Mouse (Mus musculus): ENCODE measurements around the gene Nod1. TPM values are rescaled to one million over a fixed set of nuclear protein-coding genes. Genes with fewer than 3 reads are reported as not detected.
"Not testable (repeated sequence)": the region's sequence is repeated elsewhere in the genome, so short reads cannot be mapped to it uniquely, and the experiment has no call there.

The Nod1 gene
- total RNA-seq, 1 experiment from 2014 or later: 3.2 TPM

GRCm38 (mm10) chr6:54984096-54984495 is 11.7 kb upstream of the Nod1 start:
- no peak for ATAC-seq (replicated peaks; ENCODE audit: low read depth, poor library complexity, severe bottlenecking)

GRCm38 (mm10) chr6:54983526-54984050 is 11.2 kb upstream of the Nod1 start:
- no peak for ATAC-seq (replicated peaks; ENCODE audit: low read depth, poor library complexity, severe bottlenecking)

- no peak for ATAC-seq (replicated peaks; ENCODE audit: low read depth, poor library complexity, severe bottlenecking)
These were observed 7.0 kb upstream of the Nod1 start for GRCm38 (mm10) chr6:54979426-54979825.

GRCm38 (mm10) chr6:54975616-54976015 is 3.2 kb upstream of the Nod1 start:
- no peak for ATAC-seq (replicated peaks; ENCODE audit: low read depth, poor library complexity, severe bottlenecking)

- ATAC-seq (replicated peaks; ENCODE audit: low read depth, poor library complexity, severe bottlenecking): peak; percentile 57
These were observed 2.1 kb upstream of the Nod1 start for GRCm38 (mm10) chr6:54974501-54974900.

- ATAC-seq (replicated peaks; ENCODE audit: low read depth, poor library complexity, severe bottlenecking): peak; percentile 42
These were observed 458 bp upstream of the Nod1 start for GRCm38 (mm10) chr6:54972929-54973211.

DNA sequence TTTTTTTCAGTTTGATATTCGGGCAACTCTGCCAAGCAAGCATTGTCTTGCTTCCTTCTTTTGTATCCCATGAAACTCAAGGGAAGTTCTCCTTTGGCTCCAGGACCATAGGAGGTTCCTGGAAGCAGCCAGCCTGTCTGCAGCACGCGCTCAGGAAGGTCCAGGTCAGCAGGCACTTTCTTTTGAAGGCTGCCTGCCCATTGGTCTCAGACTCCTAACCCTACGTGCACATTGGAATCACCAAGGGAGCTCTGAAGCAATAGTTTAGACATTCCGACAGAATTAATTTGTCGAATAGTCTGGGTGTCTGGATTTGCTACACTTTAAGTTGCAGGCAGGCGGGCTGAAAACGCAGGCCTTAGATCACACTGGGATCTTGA is 691 bp downstream of the Nod1 start:
- no peak for ATAC-seq (replicated peaks; ENCODE audit: low read depth, poor library complexity, severe bottlenecking)

DNA sequence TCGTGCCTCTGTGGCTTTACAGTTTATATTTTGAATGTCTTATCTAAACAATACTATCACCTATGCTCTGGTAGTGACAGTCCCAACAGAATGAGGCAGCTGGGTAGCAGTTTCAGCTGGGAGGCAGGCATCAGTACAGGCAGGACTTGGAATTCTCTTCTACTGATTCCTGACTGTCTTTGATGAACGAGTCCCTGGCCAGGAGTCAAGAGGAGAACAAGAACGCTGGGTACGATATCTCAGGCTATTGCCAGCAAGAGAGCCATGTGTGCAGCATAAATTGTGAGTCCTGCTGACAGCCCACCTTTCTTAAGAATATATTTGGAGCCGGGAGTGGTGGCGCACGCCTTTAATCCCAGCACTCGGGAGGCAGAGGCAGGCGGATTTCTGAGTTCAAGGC is 1.9 kb downstream of the Nod1 start:
- ATAC-seq (replicated peaks; ENCODE audit: low read depth, poor library complexity, severe bottlenecking): no peak

DNA sequence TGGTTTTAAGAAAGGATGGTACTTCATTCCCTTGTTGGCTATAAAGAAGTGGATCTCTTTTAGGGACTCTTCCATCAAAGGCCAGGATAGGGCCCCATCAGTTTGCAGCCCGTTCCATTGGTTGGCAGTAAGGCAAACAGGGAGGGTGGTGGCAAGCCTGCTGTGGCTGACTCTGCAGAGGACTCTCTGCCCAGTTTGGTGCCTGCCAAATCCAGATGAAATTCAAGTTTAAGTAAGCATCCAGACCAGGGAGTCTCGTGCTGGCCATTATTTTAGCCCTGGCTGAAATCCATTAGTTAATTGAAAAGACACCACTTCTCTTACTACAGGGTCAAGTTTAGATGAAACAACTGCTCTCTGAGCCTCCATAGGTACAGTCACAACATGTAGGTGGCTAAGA is 2.6 kb downstream of the Nod1 start:
- ATAC-seq (replicated peaks; ENCODE audit: low read depth, poor library complexity, severe bottlenecking): no peak

- ATAC-seq (replicated peaks; ENCODE audit: low read depth, poor library complexity, severe bottlenecking): no peak
These were observed 4.8 kb downstream of the Nod1 start for GRCm38 (mm10) chr6:54967591-54967990.

DNA sequence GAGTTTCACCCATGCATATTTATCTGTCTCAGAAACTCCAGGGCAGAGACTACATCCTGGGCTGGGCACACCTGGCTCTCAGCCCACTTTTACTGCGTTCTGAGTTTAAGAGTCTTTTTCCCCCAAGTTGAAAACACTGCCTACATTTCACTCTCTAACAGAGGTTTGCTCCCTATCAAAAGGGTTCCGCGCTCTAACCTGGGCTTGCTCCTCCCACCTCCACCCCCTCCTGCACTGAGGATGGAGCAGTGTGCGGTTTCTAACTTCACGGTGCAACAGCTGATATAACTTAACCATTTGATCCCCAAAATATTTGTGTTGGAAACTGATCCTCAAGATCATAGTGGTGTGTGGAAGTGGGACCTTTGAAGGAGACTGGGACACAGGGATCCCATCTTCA is 7.2 kb downstream of the Nod1 start:
- ATAC-seq (replicated peaks; ENCODE audit: low read depth, poor library complexity, severe bottlenecking): no peak

DNA sequence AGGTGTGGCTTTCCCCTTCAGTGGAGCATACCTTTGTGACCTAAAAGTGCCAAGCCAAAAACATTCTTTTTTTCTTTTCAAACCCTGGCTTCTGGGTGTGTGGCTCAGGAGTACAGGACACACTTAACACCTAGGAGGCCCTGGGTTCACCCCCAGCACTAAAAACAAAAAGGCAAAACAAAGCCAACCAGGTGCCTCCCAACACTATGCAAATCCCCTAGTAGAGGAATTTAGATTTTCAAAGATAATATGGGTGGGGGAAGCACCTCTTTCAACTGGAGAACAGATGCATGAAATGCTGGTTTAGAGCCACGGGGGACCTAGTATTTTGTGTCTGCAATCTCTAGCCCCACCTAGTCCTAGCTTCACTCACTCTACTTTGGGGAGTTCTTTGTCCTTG is 7.7 kb downstream of the Nod1 start:
- no peak for ATAC-seq (replicated peaks; ENCODE audit: low read depth, poor library complexity, severe bottlenecking)

DNA sequence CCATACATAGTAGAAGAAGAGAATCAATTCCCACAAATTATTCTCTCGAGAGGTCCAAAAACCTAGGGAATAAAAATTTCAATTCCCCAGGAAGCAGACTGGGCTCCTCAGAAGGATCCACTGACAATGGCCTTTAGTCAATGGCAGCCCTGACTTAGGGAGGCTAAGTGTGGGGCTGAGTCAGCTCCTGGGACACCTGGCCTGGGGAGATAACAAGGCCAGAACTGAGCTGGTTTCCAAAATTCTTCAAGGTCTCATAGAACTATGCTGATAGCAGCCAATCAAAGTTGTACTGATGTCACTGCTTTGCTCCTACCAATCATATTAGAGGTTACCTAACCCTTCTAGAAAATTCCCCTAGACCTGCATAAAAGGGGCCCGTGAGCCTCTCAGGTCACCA is 8.8 kb downstream of the Nod1 start:
- ATAC-seq (replicated peaks; ENCODE audit: low read depth, poor library complexity, severe bottlenecking): no peak

GRCm38 (mm10) chr6:54957655-54958054 is 14.8 kb downstream of the Nod1 start:
- ATAC-seq (replicated peaks; ENCODE audit: low read depth, poor library complexity, severe bottlenecking): no peak

GRCm38 (mm10) chr6:54956425-54956824 is 16.0 kb downstream of the Nod1 start:
- ATAC-seq (replicated peaks; ENCODE audit: low read depth, poor library complexity, severe bottlenecking): peak; percentile 49

GRCm38 (mm10) chr6:54955949-54956348 is 16.5 kb downstream of the Nod1 start:
- ATAC-seq (replicated peaks; ENCODE audit: low read depth, poor library complexity, severe bottlenecking): no peak

DNA sequence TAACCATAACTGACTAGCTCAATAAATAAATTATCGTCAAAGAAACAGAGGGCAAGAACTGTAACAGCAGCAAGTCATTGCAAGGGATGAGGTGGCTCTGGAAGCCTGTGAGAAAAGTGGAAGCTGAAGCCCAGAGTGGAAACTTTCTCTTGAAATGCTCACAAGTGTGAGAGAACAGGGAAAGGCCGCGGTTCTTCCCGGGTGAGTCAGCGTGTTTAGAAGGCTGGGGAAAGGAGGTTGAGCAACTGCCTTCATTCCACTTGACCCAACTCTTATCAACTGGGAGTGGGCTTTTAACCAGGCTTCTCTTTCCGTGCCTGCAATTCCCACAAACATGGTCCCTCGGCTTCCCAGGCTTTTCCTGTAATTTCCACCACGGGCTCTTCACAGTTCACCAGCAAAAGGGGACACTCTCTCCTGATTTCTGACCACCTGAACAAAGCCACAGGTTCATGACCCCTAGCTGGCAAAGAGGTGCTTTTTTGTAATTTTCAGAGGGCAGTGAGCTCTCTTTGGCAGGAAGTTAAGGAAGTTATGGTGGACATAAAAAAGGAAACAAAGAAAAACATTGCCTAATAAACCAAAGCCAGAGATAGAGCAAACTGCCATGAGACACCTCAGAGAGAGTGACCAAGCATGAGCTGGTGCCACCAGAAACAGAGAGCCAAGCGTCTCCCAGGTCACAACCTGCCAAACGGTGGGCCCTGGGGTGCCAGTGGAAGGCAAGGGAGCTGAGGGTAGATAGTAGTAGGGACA is 17.6 kb downstream of the Nod1 start:
- ATAC-seq (replicated peaks; ENCODE audit: low read depth, poor library complexity, severe bottlenecking): peak; percentile 90

DNA sequence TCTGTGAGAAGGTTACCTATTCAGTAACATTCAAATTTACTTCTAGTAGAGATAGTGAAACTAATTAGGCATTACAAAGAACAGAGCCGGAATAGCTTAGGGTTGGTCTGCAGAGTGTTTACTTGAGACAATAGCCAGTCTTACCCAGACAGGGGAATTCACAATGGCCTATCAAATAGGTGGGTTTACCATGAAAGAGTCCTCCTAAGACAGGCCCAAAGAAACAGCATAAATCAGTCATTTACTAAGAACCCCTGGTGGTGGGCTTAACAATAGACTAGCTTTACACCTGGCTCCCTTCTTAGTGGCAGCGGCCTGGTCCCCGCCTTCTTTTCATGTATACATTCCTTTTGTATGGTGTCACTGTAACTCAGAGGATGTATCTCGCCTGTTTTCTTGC is 19.0 kb downstream of the Nod1 start:
- not testable (repeated sequence) for ATAC-seq (replicated peaks; ENCODE audit: low read depth, poor library complexity, severe bottlenecking)

- no peak for ATAC-seq (replicated peaks; ENCODE audit: low read depth, poor library complexity, severe bottlenecking)
These were observed 19.9 kb downstream of the Nod1 start for GRCm38 (mm10) chr6:54952542-54952941.

DNA sequence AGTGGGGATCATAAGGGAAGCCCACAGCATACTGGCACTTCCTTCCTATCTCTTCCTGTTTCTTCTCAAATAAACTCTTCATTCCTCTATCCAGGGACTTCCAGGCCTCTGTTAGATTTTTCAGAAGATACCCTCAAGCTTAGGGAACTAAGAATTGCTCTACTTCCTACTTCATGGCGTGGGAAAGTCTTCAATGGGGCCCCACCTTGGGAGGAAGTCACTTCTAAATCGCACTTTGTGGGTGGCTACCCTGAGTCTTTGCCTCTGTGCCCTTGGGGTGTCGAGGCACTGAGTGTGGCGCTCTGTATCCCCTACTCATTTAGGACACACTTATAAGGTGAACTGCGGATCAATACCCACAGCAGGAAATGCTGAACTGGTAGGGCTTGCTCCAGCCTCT is 23.7 kb downstream of the Nod1 start:
- peak; percentile 54 for ATAC-seq (replicated peaks; ENCODE audit: low read depth, poor library complexity, severe bottlenecking)

- no peak for ATAC-seq (replicated peaks; ENCODE audit: low read depth, poor library complexity, severe bottlenecking)
These were observed 26.0 kb downstream of the Nod1 start for GRCm38 (mm10) chr6:54946241-54946953.

- no peak for ATAC-seq (replicated peaks; ENCODE audit: low read depth, poor library complexity, severe bottlenecking)
These were observed 27.9 kb downstream of the Nod1 start for GRCm38 (mm10) chr6:54944551-54944950.
